Mouse (Mus musculus): Measurements from ENCODE around the gene Olfr828.

Gene Olfr828

GRCm38 (mm10) chr9:18819426-18819825 lies at the start of gene Olfr828:
TSS of gene Olfr828 (minus strand) at chr9:18819526.
- no peak for DNase-seq (ENCODE audit: low read depth)

GRCm38 (mm10) chr9:18854633-18855032 lies 35.3 kb upstream of the Olfr828 start, which contains the start of gene Olfr829:
TSS of gene Olfr829 (plus strand) at chr9:18854933.
- no peak for DNase-seq (ENCODE audit: low read depth)

GRCm38 (mm10) chr9:18785316-18785715 lies 34.0 kb downstream of the Olfr828 start:
- no peak for DNase-seq (ENCODE audit: low read depth)

GRCm38 (mm10) chr9:18779476-18779875 lies 39.9 kb downstream of the Olfr828 start:
- no peak for DNase-seq (ENCODE audit: low read depth)

DNA sequence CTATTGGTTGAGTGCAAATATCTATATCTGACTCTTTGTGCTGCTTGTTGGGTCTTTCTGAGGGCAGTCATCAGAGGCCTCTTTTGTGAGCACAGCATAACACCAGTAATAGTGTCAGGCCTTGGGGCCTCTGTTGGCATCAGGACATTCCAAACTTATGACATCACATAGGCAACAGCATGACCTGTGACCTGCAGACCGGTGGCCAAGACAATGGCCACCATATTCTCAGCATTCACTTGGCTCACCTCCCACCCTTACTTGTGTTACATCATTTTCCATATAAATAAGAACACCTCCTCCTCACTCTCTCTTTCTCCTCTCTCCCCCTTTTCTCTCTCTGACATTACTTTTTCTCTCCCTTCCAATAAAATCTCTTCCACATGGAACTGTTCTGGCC lies 40.3 kb downstream of the Olfr828 start:
- DNase-seq (ENCODE audit: low read depth): no peak

Data from NIH3T3 (cell line).